Mouse (Mus musculus) MEL-GATA-1-ER (cell line): Measurements from ENCODE around the gene Evc.

Source experiments
- DNase-seq: peaks from one replicate; pipeline ENCODE4 v3.0.0-alpha.2; 2012; ENCODE audit warnings: low read depth; ENCODE audit errors: extremely low read depth

Evc gene

GRCm38 (mm10) chr5:37242360-37243168 is 94.1 kb downstream of the Evc start:
- DNase-seq, result no peak

GRCm38 (mm10) chr5:37241651-37242151 is 95.0 kb downstream of the Evc start, which contains the start of gene Crmp1:
Gene Crmp1, plus strand, starts transcription at chr5:37241940.
- DNase-seq, result no peak

GRCm38 (mm10) chr5:37241224-37241623 is 95.5 kb downstream of the Evc start:
- no peak for DNase-seq

- no peak for DNase-seq
Measured at GRCm38 (mm10) chr5:37240550-37240949, 96.1 kb downstream of the Evc start.
